Mouse (Mus musculus) liver, adult 2 months (tissue): ENCODE results near the gene Sapcd1. TPM values are rescaled to one million over a fixed set of nuclear protein-coding genes. Genes with fewer than 3 reads are reported as not detected.

Source experiments
- DNase-seq: peaks from one replicate; pipeline ENCODE4 v3.0.0-alpha.2; 2011; ENCODE audit warnings: low read depth, low spot score; ENCODE audit errors: extremely low read depth
- H3K27ac ChIP-seq: fragments of 200-500 bp; replicated peaks from 2 replicates; pipeline ENCODE4 v1.5.1; 2012; ENCODE audit warnings: low read depth, mild to moderate bottlenecking, control low read depth, inconsistent platforms, low read length; ENCODE audit not compliant: insufficient read depth
- H3K27me3 ChIP-seq: fragments of 200-500 bp; 2 replicates; pipeline ENCODE4 v1.6.1; 2012; ENCODE audit warnings: mild to moderate bottlenecking, moderate library complexity, low read length, inconsistent platforms; ENCODE audit not compliant: control insufficient read depth, insufficient read depth
- H3K36me3 ChIP-seq: fragments of 200-500 bp; 2 replicates; pipeline ENCODE4 v1.6.1; 2012; ENCODE audit warnings: low read length, inconsistent platforms; ENCODE audit not compliant: control insufficient read depth, insufficient read depth
- H3K4me1 ChIP-seq: fragments of 200-500 bp; 2 replicates; pipeline ENCODE4 v1.6.1; 2011; ENCODE audit warnings: low read length; ENCODE audit not compliant: control insufficient read depth, insufficient read depth
- H3K4me3 ChIP-seq: fragments of 200-500 bp; 2 replicates; pipeline ENCODE4 v1.5.1; 2011; ENCODE audit warnings: low read depth, mild to moderate bottlenecking, control low read depth, low read length, moderate library complexity; ENCODE audit not compliant: insufficient read depth
- H3K79me2 ChIP-seq: fragments of 200-500 bp; 2 replicates; pipeline ENCODE4 v1.6.1; 2012; ENCODE audit warnings: inconsistent platforms, mild to moderate bottlenecking, low read length, moderate library complexity; ENCODE audit not compliant: control insufficient read depth, insufficient read depth
- H3K9ac ChIP-seq: fragments of 200-500 bp; 2 replicates; pipeline ENCODE4 v1.6.1; 2012; ENCODE audit warnings: low read depth, mild to moderate bottlenecking, control low read depth, inconsistent platforms, low read length
- CTCF ChIP-seq: fragments of 200-500 bp; IDR thresholded peaks from 2 replicates; pipeline ENCODE4 v1.5.1; 2011; ENCODE audit warnings: low read depth, low read length, control low read depth
- POLR2A ChIP-seq: fragments of 200-500 bp; IDR thresholded peaks from 2 replicates; pipeline ENCODE4 v1.6.1; 2011; ENCODE audit warnings: low read length, control low read depth; ENCODE audit not compliant: insufficient read depth; ENCODE audit errors: extremely low read depth
- WGBS: fragments of 180-500 bp; shearing (Covaris S2); methylation state at CpG from one replicate; pipeline ENCODE4 v1.1.7; 2018; 5-methylcytosine and 5-hydroxymethylcytosine counted together
- polyA plus RNA-seq: library from polyadenylated mRNA; depleted of rRNA; stranded (reverse); fragments of >200 nt; gene quantifications from 2 replicates; pipeline ENCODE4 v1.2.3, GENCODE M21; 2012
- total RNA-seq: library from RNA; depleted of rRNA; stranded (reverse); fragments of >200 nt; gene quantifications from 2 replicates; pipeline ENCODE4 v1.2.3, GENCODE M21; 2014

Sapcd1 gene
- total and polyA plus RNA-seq, 2 experiments = 0.66 TPM; not detected in 1

DNA sequence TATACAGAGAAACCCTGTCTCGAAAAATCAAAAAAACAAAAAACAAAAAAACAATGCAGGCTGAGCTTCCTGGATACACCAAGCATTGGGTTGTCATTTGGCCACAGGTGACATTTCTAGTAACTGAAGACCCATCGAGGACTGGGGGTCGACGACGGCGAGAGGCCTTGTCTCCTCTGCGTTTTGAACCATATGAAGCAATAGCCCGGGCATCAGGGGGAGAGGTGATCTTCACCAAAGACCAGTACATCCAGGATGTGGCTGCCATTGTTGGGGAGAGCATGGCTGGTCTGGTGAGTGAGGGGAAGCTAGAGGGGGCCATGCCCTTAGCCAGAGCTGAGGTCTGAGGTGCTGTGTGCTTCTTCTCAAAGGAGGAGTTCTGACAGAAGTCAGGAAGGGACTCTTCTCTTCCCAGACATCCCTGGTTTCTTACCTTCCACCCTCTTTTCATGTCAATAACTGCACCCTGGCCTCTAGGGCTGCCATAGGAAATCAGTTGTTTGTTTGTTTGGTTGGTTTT lies 5.2 kb downstream of the Sapcd1 start:
- 90% methylated on average over 8 of the region's 8 CpGs for WGBS
- Histone ChIP-seq H3K9ac (no peak overlapping the region), H3K79me2 (no peaks in the 10 kb centered on the region), H3K4me3 (no peak overlapping the region), H3K4me1 (no peaks in the 10 kb centered on the region), H3K27me3 (no peaks in the 10 kb centered on the region), H3K27ac (peak overlapping the region; percentile 67), H3K36me3 (no peaks in the 10 kb centered on the region)
- no peak for DNase-seq
- no peak for TF ChIP-seq POLR2A
- TF ChIP-seq CTCF = no peak

DNA sequence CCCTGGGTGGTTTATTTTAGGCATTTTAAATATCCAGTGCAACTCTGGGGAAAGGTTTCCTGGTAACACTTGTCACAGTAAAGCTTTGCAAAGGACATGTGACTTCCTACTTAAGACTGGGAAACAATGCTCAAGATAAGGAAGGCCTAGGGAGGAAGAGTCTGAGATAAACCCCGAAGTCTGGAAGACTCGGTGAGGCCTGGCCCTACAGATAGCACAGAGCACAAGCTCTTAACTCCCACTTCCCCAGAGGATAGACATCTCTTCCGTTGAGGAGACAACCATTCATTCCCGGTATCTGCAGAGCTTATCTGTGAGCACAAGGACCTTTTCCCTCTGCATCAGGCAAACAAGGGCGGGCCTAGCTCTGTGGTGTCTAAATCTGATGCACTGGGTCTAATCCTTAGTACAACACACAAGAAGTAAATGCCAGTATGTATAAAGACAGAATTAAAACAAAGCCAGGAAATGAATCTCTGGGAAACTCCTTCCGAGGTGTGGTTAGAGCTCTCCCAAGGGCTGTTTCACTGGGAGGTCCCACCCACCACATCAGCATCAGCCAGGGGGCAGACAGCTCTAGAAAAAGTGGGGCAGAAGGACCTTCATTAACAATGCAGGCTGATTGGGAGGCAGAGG lies 5.9 kb downstream of the Sapcd1 start:
- Histone ChIP-seq H3K27ac (peak overlapping the region; percentile 67; the same call in 1 of the 2 replicates), H3K79me2 (no peaks in the 10 kb centered on the region), H3K9ac (no peak overlapping the region), H3K4me1 (no peaks in the 10 kb centered on the region), H3K36me3 (no peaks in the 10 kb centered on the region), H3K4me3 (no peak overlapping the region), H3K27me3 (no peaks in the 10 kb centered on the region)
- TF ChIP-seq CTCF (0 out of 2 replicates have a peak, but pooled peaks have one; percentile 15), POLR2A (no peak)
- WGBS = 55% methylated on average over 6 of the region's 6 CpGs
- peak; percentile 32 for DNase-seq

DNA sequence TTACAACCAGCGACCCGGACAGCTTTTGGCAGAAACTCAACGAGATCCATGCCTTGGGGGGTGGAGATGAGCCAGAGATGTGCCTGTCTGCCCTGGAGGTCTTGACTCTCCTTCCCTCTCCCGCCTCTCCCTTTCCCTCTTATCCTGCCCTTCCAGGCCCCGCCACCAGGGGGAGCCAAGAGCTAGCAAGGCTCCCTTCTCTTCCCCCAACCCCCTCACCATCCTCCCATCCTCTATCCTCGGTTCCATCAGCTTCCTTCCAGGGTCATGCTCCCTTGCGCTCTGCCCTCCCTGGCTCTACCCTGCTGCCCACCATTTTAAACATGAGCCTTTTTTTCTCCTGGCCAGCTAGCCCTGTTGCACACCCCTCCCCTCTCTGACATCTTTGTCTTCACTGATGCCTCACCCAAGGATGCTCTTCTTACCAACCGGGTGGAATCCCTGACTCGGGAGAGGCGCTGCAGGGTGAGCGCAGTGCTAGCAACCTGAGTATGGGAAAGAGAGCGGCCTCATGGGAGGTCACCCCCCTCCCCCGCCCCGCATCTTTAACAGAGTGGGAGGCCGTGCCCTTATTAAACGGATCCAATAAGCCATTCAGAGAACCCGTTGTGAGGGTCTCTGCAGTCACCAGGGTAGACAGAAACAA lies 6.5 kb downstream of the Sapcd1 start:
- no peaks in the 10 kb centered on the region for H3K36me3 ChIP-seq
- no peaks in the 10 kb centered on the region for H3K79me2 ChIP-seq
- WGBS = 21% methylated on average over 17 of the region's 17 CpGs
- TF ChIP-seq CTCF = peak; percentile 99
- no peak for TF ChIP-seq POLR2A
- no peak overlapping the region for H3K4me3 ChIP-seq
- H3K9ac ChIP-seq = 0 out of 2 replicates have a peak overlapping the region, but pooled peaks have one; percentile 4
- no peaks in the 10 kb centered on the region for H3K27me3 ChIP-seq
- no peaks in the 10 kb centered on the region for H3K4me1 ChIP-seq
- H3K27ac ChIP-seq = peak overlapping the region; percentile 73
- DNase-seq = peak; percentile 13

- DNase-seq = no peak
- H3K27ac ChIP-seq = no peak overlapping the region
- TF ChIP-seq POLR2A (no peak), CTCF (no peak)
- H3K4me1 ChIP-seq = no peaks in the 10 kb centered on the region
- no peak overlapping the region for H3K4me3 ChIP-seq
- no peaks in the 10 kb centered on the region for H3K27me3 ChIP-seq
- no peak overlapping the region for H3K9ac ChIP-seq
- H3K36me3 ChIP-seq = no peaks in the 10 kb centered on the region
- 89% methylated on average over 8 of the region's 8 CpGs for WGBS
- no peaks in the 10 kb centered on the region for H3K79me2 ChIP-seq
These were observed 7.3 kb downstream of the Sapcd1 start for GRCm38 (mm10) chr17:35020551-35020950.

GRCm38 (mm10) chr17:35019894-35020293 lies 7.9 kb downstream of the Sapcd1 start:
- Histone ChIP-seq H3K36me3 (no peaks in the 10 kb centered on the region), H3K9ac (no peak overlapping the region), H3K79me2 (no peaks in the 10 kb centered on the region), H3K4me3 (no peak overlapping the region), H3K27ac (no peak overlapping the region), H3K4me1 (no peaks in the 10 kb centered on the region), H3K27me3 (no peaks in the 10 kb centered on the region)
- 91% methylated on average over 11 of the region's 11 CpGs for WGBS
- no peak for DNase-seq
- TF ChIP-seq CTCF (no peak), POLR2A (no peak)

DNA sequence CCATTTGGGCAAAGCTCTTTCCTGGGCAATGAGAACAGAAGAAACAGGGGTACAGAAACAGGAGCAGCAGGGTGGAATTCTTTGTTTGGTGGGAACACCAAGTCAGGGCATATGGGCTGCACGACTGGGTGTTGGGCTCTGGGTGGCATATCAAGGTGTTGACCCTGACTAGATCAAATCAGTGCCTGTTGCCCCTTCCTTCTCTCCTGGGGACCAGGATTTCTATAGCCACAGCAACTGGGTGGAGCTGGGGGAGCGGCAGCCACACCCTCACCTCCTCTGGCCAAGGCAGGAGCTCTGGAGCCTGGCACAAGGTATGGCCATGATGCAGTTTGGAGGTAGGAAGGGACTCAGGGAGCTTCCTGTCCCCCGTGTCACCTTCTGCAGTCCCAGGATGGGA lies 9.6 kb downstream of the Sapcd1 start:
- TF ChIP-seq CTCF (no peak), POLR2A (no peak)
- no peak for DNase-seq
- no peak overlapping the region for H3K9ac ChIP-seq
- no peak overlapping the region for H3K4me3 ChIP-seq
- H3K36me3 ChIP-seq = no peaks in the 10 kb centered on the region; the same call in 1 of the 2 replicates
- no peaks in the 10 kb centered on the region for H3K27me3 ChIP-seq
- WGBS = 81% methylated on average over 3 of the region's 3 CpGs
- no peaks in the 10 kb centered on the region for H3K4me1 ChIP-seq
- H3K27ac ChIP-seq = no peak overlapping the region
- no peaks in the 10 kb centered on the region for H3K79me2 ChIP-seq
